13 mouse cellular contexts compared by ENCODE assay signal in the genomic region with DNA sequence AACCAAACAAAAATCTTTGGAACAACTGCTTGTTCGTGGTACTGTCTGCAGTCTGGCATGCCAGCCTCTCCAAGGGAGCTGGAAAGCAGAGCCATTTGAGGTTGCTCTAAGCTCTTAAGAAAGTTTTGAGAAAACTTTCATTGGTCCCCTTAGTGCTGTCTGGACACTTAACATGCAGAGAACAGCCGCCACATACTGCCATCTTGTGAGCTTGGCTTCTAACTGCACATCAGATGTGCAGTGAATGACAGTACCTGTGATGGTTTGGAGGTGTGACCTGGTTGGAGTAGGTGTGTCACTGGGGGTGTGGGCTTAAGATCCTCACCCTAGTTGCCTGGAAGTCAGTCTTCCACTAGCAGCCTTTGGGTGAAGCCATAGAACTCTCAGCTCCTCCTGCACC. TPM values are rescaled to one million over a fixed set of nuclear protein-coding genes. Genes with fewer than 3 reads are reported as not detected.
DNase-seq lines count a peak whose midpoint lies in the region; ATAC-seq and TF ChIP-seq lines count a peak whose summit lies in the region.
"Had no signal": no experiment of that assay in that cellular context is flagged by ENCODE, and none has a peak within 500 bp of the region (broad histone marks: within the 10 kb centered on the region; RNA-seq: fewer than 3 reads in every experiment).

No protein-coding gene starts in this region.

- no peaks in the 10 kb centered on the region for H3K27me3 ChIP-seq in hindbrain, postnatal 0 days (ENCODE audit: insufficient read depth, low read length)
- no peaks in the 10 kb centered on the region for H3K27me3 ChIP-seq in hindbrain, embryonic 13.5 days
- H3K27me3 ChIP-seq: intestine, embryonic 15.5 days; limb, embryonic 12.5 days; neural tube, embryonic 12.5 days had no signal

- no peak for TF ChIP-seq POLR2A in brain, embryonic 14.5 days (IDR thresholded peaks at IDR 0.05; ENCODE audit: borderline replicate concordance, extremely low read depth, insufficient read depth, insufficient read length, poor library complexity, severe bottlenecking)

- H3K4me3 ChIP-seq in hindbrain, postnatal 0 days (ENCODE audit: low read length): no peak overlapping the region
- no peak overlapping the region for H3K4me3 ChIP-seq in hindbrain, embryonic 13.5 days
- H3K4me3 ChIP-seq: intestine, embryonic 15.5 days; limb, embryonic 12.5 days; neural tube, embryonic 12.5 days had no signal

- H3K36me3 ChIP-seq in hindbrain, postnatal 0 days (ENCODE audit: insufficient read depth, low read length): peaks cover 16% of the 10 kb centered on the region
- H3K36me3 ChIP-seq in hindbrain, embryonic 13.5 days: peaks cover 42% of the 10 kb centered on the region

- no peak overlapping the region for H3K4me2 ChIP-seq in hindbrain, postnatal 0 days (ENCODE audit: low read depth, low read length)
- H3K4me2 ChIP-seq in hindbrain, embryonic 13.5 days: no peak overlapping the region
- H3K4me2 ChIP-seq: intestine, embryonic 15.5 days; limb, embryonic 12.5 days; neural tube, embryonic 12.5 days had no signal

- H3K4me1 ChIP-seq in hindbrain, postnatal 0 days (ENCODE audit: insufficient read depth, low read length): no peaks in the 10 kb centered on the region
- H3K4me1 ChIP-seq in hindbrain, embryonic 13.5 days (replicated peaks): no peaks in the 10 kb centered on the region
- H3K4me1 ChIP-seq: intestine, embryonic 15.5 days; limb, embryonic 12.5 days; neural tube, embryonic 12.5 days had no signal

- DNase-seq in hindbrain, postnatal 0 days (ENCODE audit: low spot score): peak; percentile 55
- DNase-seq in retina, embryonic 14.5 days (ENCODE audit: low spot score): peak; percentile 13
- DNase-seq in retina, postnatal 1 day: no peak
- peak; percentile 11 for DNase-seq in brain, embryonic 14.5 days (ENCODE audit: low read depth)
- DNase-seq in thymus, postnatal 4 days: peak; percentile 38
- DNase-seq: cerebellum, adult 11 months; gastrocnemius, postnatal 14 days; heart, postnatal 10 days had no signal

- no peaks in the 10 kb centered on the region for H3K9me3 ChIP-seq in hindbrain, postnatal 0 days (ENCODE audit: low read length)
- no peaks in the 10 kb centered on the region for H3K9me3 ChIP-seq in hindbrain, embryonic 13.5 days
- H3K9me3 ChIP-seq: intestine, embryonic 15.5 days; limb, embryonic 12.5 days; neural tube, embryonic 12.5 days had no signal

- no peak overlapping the region for H3K27ac ChIP-seq in hindbrain, postnatal 0 days
- H3K27ac ChIP-seq in hindbrain, embryonic 13.5 days: no peak overlapping the region
- H3K27ac ChIP-seq: intestine, embryonic 15.5 days; limb, embryonic 12.5 days; neural tube, embryonic 12.5 days had no signal

- TF ChIP-seq CTCF in hindbrain, postnatal 0 days (IDR thresholded peaks at IDR 0.05; ENCODE audit: low read depth): peak; percentile 53
- peak; percentile 8; the same call in 1 of the 2 replicates for TF ChIP-seq CTCF in brain, embryonic 14.5 days (IDR thresholded peaks at IDR 0.05; ENCODE audit: borderline replicate concordance, extremely low read depth, insufficient read depth, insufficient read length)

- WGBS in hindbrain, postnatal 0 days: 72% methylated on average over 2 of the region's 2 CpGs
- WGBS in hindbrain, embryonic 13.5 days: 91% methylated on average over 2 of the region's 2 CpGs

- ATAC-seq in hindbrain, postnatal 0 days: no peak
- no peak for ATAC-seq in hindbrain, embryonic 13.5 days (ENCODE audit: low FRiP score)
- ATAC-seq in megakaryocyte, adult 5-6 weeks (ENCODE audit: poor library complexity, severe bottlenecking): no peak
- ATAC-seq: intestine, embryonic 15.5 days had no signal

- H3K9ac ChIP-seq in hindbrain, postnatal 0 days (replicated peaks; ENCODE audit: low read length): no peak overlapping the region
- H3K9ac ChIP-seq in hindbrain, embryonic 13.5 days: no peak overlapping the region
- H3K9ac ChIP-seq: intestine, embryonic 15.5 days; limb, embryonic 12.5 days; neural tube, embryonic 12.5 days had no signal

RNA-seq across cellular contexts. Expression of gene Bbc3, which starts 29.5 kb away (rescaled TPM):
- 51.0 and 55.8 TPM in 2 replicates for total RNA-seq in hindbrain, postnatal 0 days (2014; rRNA removed)
- 32.2 and 33.3 TPM in 2 replicates for polyA plus RNA-seq in hindbrain, postnatal 0 days (2015; fragmentation: Nextera tagmentation; extraction: Ambion mirVana)
- polyA plus RNA-seq in hindbrain, embryonic 13.5 days (2015; fragmentation: Nextera tagmentation; extraction: Ambion mirVana): 24.0 and 24.2 TPM in 2 replicates
- polyA plus RNA-seq in brain, embryonic 14.5 days (2012; rRNA removed): 26.6 and 27.4 TPM in 2 replicates
- total RNA-seq in megakaryocyte, adult 5-6 weeks (2015): 1.5 and 3.3 TPM in 2 replicates
- total RNA-seq in megakaryocyte, adult 5-6 weeks (2017): 1.1 and 3.0 TPM in 2 replicates

RNA-seq across cellular contexts. Expression of gene Sae1, which starts 49.9 kb away (rescaled TPM):
- total RNA-seq in hindbrain, postnatal 0 days (2014; rRNA removed): 88.6 and 89.4 TPM in 2 replicates
- polyA plus RNA-seq in hindbrain, postnatal 0 days (2015; fragmentation: Nextera tagmentation; extraction: Ambion mirVana): 215 and 216 TPM in 2 replicates
- 259 and 260 TPM in 2 replicates for polyA plus RNA-seq in hindbrain, embryonic 13.5 days (2015; fragmentation: Nextera tagmentation; extraction: Ambion mirVana)
- 147 and 150 TPM in 2 replicates for polyA plus RNA-seq in brain, embryonic 14.5 days (2012; rRNA removed)
- 49.1 and 55.1 TPM in 2 replicates for total RNA-seq in megakaryocyte, adult 5-6 weeks (2015)
- total RNA-seq in megakaryocyte, adult 5-6 weeks (2017): 267 and 278 TPM in 2 replicates

RNA-seq across cellular contexts. Expression of gene Ccdc9, which starts 51.1 kb away (rescaled TPM):
- 11.8 and 27.9 TPM in 2 replicates for total RNA-seq in hindbrain, postnatal 0 days (2014; rRNA removed)
- polyA plus RNA-seq in hindbrain, postnatal 0 days (2015; fragmentation: Nextera tagmentation; extraction: Ambion mirVana): 13.4 and 14.8 TPM in 2 replicates
- polyA plus RNA-seq in hindbrain, embryonic 13.5 days (2015; fragmentation: Nextera tagmentation; extraction: Ambion mirVana): 23.9 and 27.9 TPM in 2 replicates
- 42.5 and 63.9 TPM in 2 replicates for polyA plus RNA-seq in brain, embryonic 14.5 days (2012; rRNA removed)
- total RNA-seq in megakaryocyte, adult 5-6 weeks (2015): 26.0 and 30.3 TPM in 2 replicates
- total RNA-seq in megakaryocyte, adult 5-6 weeks (2017): 117 and 121 TPM in 2 replicates
